ENCODE assay signal across 10 mouse cellular contexts in genomic region chr8:70768956-70769355, GRCm38 (mm10). TPM values are rescaled to one million over a fixed set of nuclear protein-coding genes. Genes with fewer than 3 reads are reported as not detected.
DNase-seq lines count a peak whose midpoint lies in the region; TF ChIP-seq lines count a peak whose summit lies in the region.
"Had no signal": no experiment of that assay in that cellular context is flagged by ENCODE, and none has a peak within 500 bp of the region (broad histone marks: within the 10 kb centered on the region; RNA-seq: fewer than 3 reads in every experiment).

No protein-coding gene starts in this region.

- intact Hi-C loops in heart, postnatal 14 days (cut with DNase I): loop anchor here (1.0 kb wide), 1 partner anchor 49 kb away; no protein-coding TSS in a partner anchor

- DNase-seq in heart, adult 11 months: peak; percentile 97
- no peak for DNase-seq in heart, postnatal 14 days
- peak; percentile 54 to 66 for DNase-seq in spleen, postnatal 36 days (ENCODE audit: low spot score in 2 of 2)
- no peak for DNase-seq in spleen, postnatal 4 days (ENCODE audit: low spot score in 2 of 2)
- DNase-seq in limb, embryonic 10.5 days (ENCODE audit: low spot score): no peak
- no peak for DNase-seq in lung, postnatal 14 days
- DNase-seq in kidney, adult 9 months: no peak

- peaks cover 33% of the 10 kb centered on the region for H3K4me1 ChIP-seq in limb, embryonic 10.5 days
- H3K4me1 ChIP-seq in small intestine, adult 2 months (ENCODE audit: control insufficient read depth, insufficient read depth, insufficient read length, low read length): peaks cover 40% of the 10 kb centered on the region

- 88% methylated on average over 16 of the region's 16 CpGs for WGBS in limb, embryonic 10.5 days
- WGBS in small intestine, adult 2 months: 79% methylated on average over 16 of the region's 16 CpGs

- no peak overlapping the region for H3K27ac ChIP-seq in limb, embryonic 10.5 days
- 0 out of 2 replicates have a peak overlapping the region, but pooled peaks have one; percentile 45 for H3K27ac ChIP-seq in small intestine, adult 2 months (ENCODE audit: insufficient read depth, low read depth, low read length)
- H3K27ac ChIP-seq: embryonic facial prominence, embryonic 13.5 days had no signal

- H3K4me3 ChIP-seq in limb, embryonic 10.5 days: 0 out of 2 replicates have a peak overlapping the region, but pooled peaks have one; percentile 9
- no peak overlapping the region for H3K4me3 ChIP-seq in small intestine, adult 2 months (ENCODE audit: low read depth, low read length)
- H3K4me3 ChIP-seq: embryonic facial prominence, embryonic 13.5 days had no signal

- TF ChIP-seq POLR2A in small intestine, adult 2 months (IDR thresholded peaks at IDR 0.05; ENCODE audit: low read depth, low read length): no peak

- H3K9me3 ChIP-seq in limb, embryonic 10.5 days (replicated peaks): no peaks in the 10 kb centered on the region
- H3K9me3 ChIP-seq: embryonic facial prominence, embryonic 13.5 days; limb, embryonic 12.5 days had no signal

- peaks cover 70% of the 10 kb centered on the region for H3K36me3 ChIP-seq in limb, embryonic 10.5 days
- H3K36me3 ChIP-seq in small intestine, adult 2 months (ENCODE audit: control insufficient read depth, insufficient read depth, low read length): peaks cover 26% of the 10 kb centered on the region

- no peak for TF ChIP-seq CTCF in small intestine, adult 2 months (IDR thresholded peaks at IDR 0.05; ENCODE audit: extremely low read depth, insufficient read length, insufficient replicate concordance, low read depth, low read length)

- H3K27me3 ChIP-seq in limb, embryonic 10.5 days (ENCODE audit: low read depth, poor library complexity, severe bottlenecking): no peaks in the 10 kb centered on the region
- no peaks in the 10 kb centered on the region for H3K27me3 ChIP-seq in small intestine, adult 2 months (ENCODE audit: control insufficient read depth, insufficient read depth, low read length)
- H3K27me3 ChIP-seq: embryonic facial prominence, embryonic 13.5 days; limb, embryonic 12.5 days had no signal

RNA-seq across cellular contexts. Expression of gene Pik3r2, which starts 7.6 kb away (rescaled TPM):
- total RNA-seq in heart, postnatal 14 days (2021): 10 to 100 TPM; 31.4 to 33.1 TPM
- polyA plus RNA-seq in limb, embryonic 10.5 days (2016; fragmentation: Nextera tagmentation; extraction: Ambion mirVana): 92.7 and 100 TPM in 2 replicates
- polyA plus RNA-seq in small intestine, adult 2 months (2012; rRNA removed): 129 and 414 TPM in 2 replicates

RNA-seq across cellular contexts. Expression of gene Mpv17l2, which starts 8.2 kb away (rescaled TPM):
- 10 to 100 TPM; 29.3 to 29.9 TPM for total RNA-seq in heart, postnatal 14 days (2021)
- 25.2 and 29.9 TPM in 2 replicates for polyA plus RNA-seq in limb, embryonic 10.5 days (2016; fragmentation: Nextera tagmentation; extraction: Ambion mirVana)
- 190 and 222 TPM in 2 replicates for polyA plus RNA-seq in small intestine, adult 2 months (2012; rRNA removed)

RNA-seq across cellular contexts. Expression of gene Rab3a, which starts 14.5 kb away (rescaled TPM):
- 10 to 100 TPM; 51.6 to 51.9 TPM for total RNA-seq in heart, postnatal 14 days (2021)
- 7.1 and 10.8 TPM in 2 replicates for polyA plus RNA-seq in limb, embryonic 10.5 days (2016; fragmentation: Nextera tagmentation; extraction: Ambion mirVana)
- 14.9 and 26.3 TPM in 2 replicates for polyA plus RNA-seq in small intestine, adult 2 months (2012; rRNA removed)

RNA-seq across cellular contexts. Expression of gene Mast3, which starts 35.9 kb away (rescaled TPM):
- 10 to 100 TPM in 1 of 2 experiments, 1 to 10 TPM in 1; 9.4 to 11.1 TPM for total RNA-seq in heart, postnatal 14 days (2021)
- 12.7 and 17.1 TPM in 2 replicates for polyA plus RNA-seq in limb, embryonic 10.5 days (2016; fragmentation: Nextera tagmentation; extraction: Ambion mirVana)
- 63.9 and 71.9 TPM in 2 replicates for polyA plus RNA-seq in small intestine, adult 2 months (2012; rRNA removed)

RNA-seq across cellular contexts. Expression of gene Il12rb1, which starts 39.3 kb away (rescaled TPM):
- total RNA-seq in heart, postnatal 14 days (2021): under 1 TPM; 0.12 to 0.59 TPM
- polyA plus RNA-seq in limb, embryonic 10.5 days (2016; fragmentation: Nextera tagmentation; extraction: Ambion mirVana): not detected in 2 replicates
- 2.5 and 5.4 TPM in 2 replicates for polyA plus RNA-seq in small intestine, adult 2 months (2012; rRNA removed)
- polyA plus RNA-seq: limb, embryonic 12.5 days had no signal

Comparison
In these comparisons a context has a peak if more than half of its experiments do, and no peak if none do; other contexts are left out.
1. DNase-seq: peak in heart, adult 11 months (single experiment) and spleen, postnatal 36 days (2 of 2); none in heart, postnatal 14 days (0 of 2), spleen, postnatal 4 days (0 of 2), limb, embryonic 10.5 days (single experiment), lung, postnatal 14 days (single experiment) and kidney, adult 9 months (single experiment).